In genomic region chr11:84410879-84411641, GRCm38 (mm10) we compare ENCODE assay signal across 19 mouse cellular contexts.
DNase-seq lines count a peak whose midpoint lies in the region; ATAC-seq lines count a peak whose summit lies in the region.
"Had no signal": no experiment of that assay in that cellular context is flagged by ENCODE, and none has a peak within 500 bp of the region (broad histone marks: within the 10 kb centered on the region; RNA-seq: fewer than 3 reads in every experiment).

No protein-coding gene starts in this region.

- H3K27ac ChIP-seq in heart, embryonic 10.5 days: peak overlapping the region; percentile 63; the same call in 1 of the 2 replicates
- no peak overlapping the region for H3K27ac ChIP-seq in heart, embryonic 12.5 days (ENCODE audit: poor library complexity, severe bottlenecking)
- peak overlapping the region; percentile 59 for H3K27ac ChIP-seq in hindbrain, embryonic 16.5 days (ENCODE audit: low read depth, low read length)
- peak overlapping the region; percentile 84 for H3K27ac ChIP-seq in liver, embryonic 15.5 days (replicated peaks)
- H3K27ac ChIP-seq in kidney, embryonic 16.5 days (ENCODE audit: low read length): no peak overlapping the region
- H3K27ac ChIP-seq: heart, embryonic 13.5 days; limb, embryonic 13.5 days had no signal

- DNase-seq in heart, embryonic 10.5 days (ENCODE audit: low spot score): no peak
- peak; percentile 29 for DNase-seq in ZHBTc4 (ENCODE audit: low read depth, low spot score)
- DNase-seq in ovary, postnatal 14 days (ENCODE audit: low spot score): no peak
- no peak for DNase-seq in right cerebral cortex, postnatal 4 days
- DNase-seq: adrenal gland, adult 8-10 months; cerebellum, adult 18-20 months; heart, postnatal 4 days; kidney, adult 8-10 months; kidney, postnatal 4 days; layer of hippocampus, postnatal 36 days; lung, postnatal 10 days; thymus, adult 2 months had no signal

- H3K9ac ChIP-seq in heart, embryonic 12.5 days: no peak overlapping the region
- no peak overlapping the region for H3K9ac ChIP-seq in hindbrain, embryonic 16.5 days (ENCODE audit: low read depth, low read length)
- peak overlapping the region; percentile 30; the same call in 1 of the 2 replicates for H3K9ac ChIP-seq in liver, embryonic 15.5 days
- no peak overlapping the region for H3K9ac ChIP-seq in kidney, embryonic 16.5 days (replicated peaks; ENCODE audit: low read length)
- H3K9ac ChIP-seq: heart, embryonic 13.5 days; limb, embryonic 13.5 days had no signal

- no peaks in the 10 kb centered on the region for H3K27me3 ChIP-seq in heart, embryonic 10.5 days (ENCODE audit: insufficient read depth, poor library complexity, severe bottlenecking)
- 0 out of 2 replicates have a peak, but pooled peaks cover 3% of the 10 kb centered on the region for H3K27me3 ChIP-seq in heart, embryonic 12.5 days (replicated peaks)
- H3K27me3 ChIP-seq in hindbrain, embryonic 16.5 days (replicated peaks; ENCODE audit: control insufficient read depth, insufficient read depth, low read length): no peaks in the 10 kb centered on the region
- no peaks in the 10 kb centered on the region for H3K27me3 ChIP-seq in liver, embryonic 15.5 days
- no peaks in the 10 kb centered on the region for H3K27me3 ChIP-seq in kidney, embryonic 16.5 days (ENCODE audit: insufficient read depth, low read length)
- H3K27me3 ChIP-seq: heart, embryonic 13.5 days; limb, embryonic 13.5 days had no signal

- no peak overlapping the region for H3K4me3 ChIP-seq in heart, embryonic 10.5 days
- H3K4me3 ChIP-seq in heart, embryonic 12.5 days: no peak overlapping the region
- H3K4me3 ChIP-seq in hindbrain, embryonic 16.5 days (ENCODE audit: low read length): no peak overlapping the region
- H3K4me3 ChIP-seq in liver, embryonic 15.5 days (replicated peaks): no peak overlapping the region
- H3K4me3 ChIP-seq in kidney, embryonic 16.5 days (ENCODE audit: low read length): no peak overlapping the region
- H3K4me3 ChIP-seq: heart, embryonic 13.5 days; limb, embryonic 13.5 days; megakaryocyte, embryonic 14.5 days had no signal

- H3K4me2 ChIP-seq in heart, embryonic 12.5 days: no peak overlapping the region
- no peak overlapping the region for H3K4me2 ChIP-seq in hindbrain, embryonic 16.5 days (ENCODE audit: low read length)
- H3K4me2 ChIP-seq in liver, embryonic 15.5 days: peak overlapping the region; percentile 39
- H3K4me2 ChIP-seq in kidney, embryonic 16.5 days (replicated peaks; ENCODE audit: low read depth, low read length): no peak overlapping the region
- H3K4me2 ChIP-seq: heart, embryonic 13.5 days; limb, embryonic 13.5 days had no signal

- no peaks in the 10 kb centered on the region for H3K36me3 ChIP-seq in heart, embryonic 10.5 days
- H3K36me3 ChIP-seq in heart, embryonic 12.5 days: no peaks in the 10 kb centered on the region
- H3K36me3 ChIP-seq in hindbrain, embryonic 16.5 days (ENCODE audit: control insufficient read depth, insufficient read depth, low read length): no peaks in the 10 kb centered on the region
- no peaks in the 10 kb centered on the region for H3K36me3 ChIP-seq in liver, embryonic 15.5 days (replicated peaks)
- H3K36me3 ChIP-seq in kidney, embryonic 16.5 days (ENCODE audit: insufficient read depth, low read length): no peaks in the 10 kb centered on the region
- H3K36me3 ChIP-seq: heart, embryonic 13.5 days; limb, embryonic 13.5 days had no signal

- H3K4me1 ChIP-seq in heart, embryonic 10.5 days: peaks cover 30% of the 10 kb centered on the region
- peaks cover 32% of the 10 kb centered on the region for H3K4me1 ChIP-seq in heart, embryonic 12.5 days (replicated peaks)
- peaks cover 6% of the 10 kb centered on the region for H3K4me1 ChIP-seq in hindbrain, embryonic 16.5 days (ENCODE audit: control insufficient read depth, insufficient read depth, low read depth, low read length)
- H3K4me1 ChIP-seq in liver, embryonic 15.5 days (replicated peaks): peaks cover 57% of the 10 kb centered on the region
- H3K4me1 ChIP-seq in kidney, embryonic 16.5 days (ENCODE audit: insufficient read depth, low read length): no peaks in the 10 kb centered on the region

- WGBS in heart, embryonic 10.5 days: 58% methylated on average over 7 of the region's 7 CpGs
- WGBS in heart, embryonic 12.5 days: 57% methylated on average over 7 of the region's 7 CpGs
- 56% methylated on average over 7 of the region's 7 CpGs for WGBS in hindbrain, embryonic 16.5 days
- WGBS in liver, embryonic 15.5 days (ENCODE audit: insufficient replicate concordance): 37% methylated on average over 7 of the region's 7 CpGs
- WGBS in kidney, embryonic 16.5 days: 73% methylated on average over 7 of the region's 7 CpGs

- H3K9me3 ChIP-seq in heart, embryonic 10.5 days: 0 out of 2 replicates have a peak, but pooled peaks cover 4% of the 10 kb centered on the region
- peaks cover 8% of the 10 kb centered on the region for H3K9me3 ChIP-seq in heart, embryonic 12.5 days (replicated peaks)
- peaks cover 2% of the 10 kb centered on the region; the same call in 1 of the 2 replicates for H3K9me3 ChIP-seq in hindbrain, embryonic 16.5 days (ENCODE audit: control insufficient read depth, low read length)
- H3K9me3 ChIP-seq in liver, embryonic 15.5 days (replicated peaks): no peaks in the 10 kb centered on the region
- H3K9me3 ChIP-seq in kidney, embryonic 16.5 days (ENCODE audit: low read length): 0 out of 2 replicates have a peak, but pooled peaks cover 5% of the 10 kb centered on the region

- ATAC-seq in heart, embryonic 12.5 days (ENCODE audit: insufficient number of reproducible peaks, low FRiP score): no peak
- peak; percentile 53 for ATAC-seq in hindbrain, embryonic 16.5 days
- ATAC-seq in liver, embryonic 15.5 days (ENCODE audit: insufficient read depth): peak; percentile 42
- no peak for ATAC-seq in kidney, embryonic 16.5 days (ENCODE audit: low FRiP score, low TSS enrichment)

Comparison
In these comparisons a context has a peak if more than half of its experiments do, and no peak if none do; other contexts are left out.
1. H3K27ac ChIP-seq: peak in heart, embryonic 10.5 days (single experiment), hindbrain, embryonic 16.5 days (single experiment) and liver, embryonic 15.5 days (single experiment); none in heart, embryonic 12.5 days (single experiment) and kidney, embryonic 16.5 days (single experiment).
2. ATAC-seq: peak in hindbrain, embryonic 16.5 days (single experiment) and liver, embryonic 15.5 days (single experiment); none in heart, embryonic 12.5 days (single experiment) and kidney, embryonic 16.5 days (single experiment).